Mouse (Mus musculus) cerebellum, postnatal 36 days (tissue): ENCODE data around the gene Gnaz.
"Not testable (repeated sequence)": the region's sequence is repeated elsewhere in the genome, so short reads cannot be mapped to it uniquely, and the experiment has no call there.

ENCODE experiments used
- DNase-seq, 2 experiments: peaks; one replicate each; pipeline ENCODE4 v3.0.0; 2021 to 2022; ENCODE audit warnings: mixed read lengths in 2 of 2

The Gnaz gene

DNA sequence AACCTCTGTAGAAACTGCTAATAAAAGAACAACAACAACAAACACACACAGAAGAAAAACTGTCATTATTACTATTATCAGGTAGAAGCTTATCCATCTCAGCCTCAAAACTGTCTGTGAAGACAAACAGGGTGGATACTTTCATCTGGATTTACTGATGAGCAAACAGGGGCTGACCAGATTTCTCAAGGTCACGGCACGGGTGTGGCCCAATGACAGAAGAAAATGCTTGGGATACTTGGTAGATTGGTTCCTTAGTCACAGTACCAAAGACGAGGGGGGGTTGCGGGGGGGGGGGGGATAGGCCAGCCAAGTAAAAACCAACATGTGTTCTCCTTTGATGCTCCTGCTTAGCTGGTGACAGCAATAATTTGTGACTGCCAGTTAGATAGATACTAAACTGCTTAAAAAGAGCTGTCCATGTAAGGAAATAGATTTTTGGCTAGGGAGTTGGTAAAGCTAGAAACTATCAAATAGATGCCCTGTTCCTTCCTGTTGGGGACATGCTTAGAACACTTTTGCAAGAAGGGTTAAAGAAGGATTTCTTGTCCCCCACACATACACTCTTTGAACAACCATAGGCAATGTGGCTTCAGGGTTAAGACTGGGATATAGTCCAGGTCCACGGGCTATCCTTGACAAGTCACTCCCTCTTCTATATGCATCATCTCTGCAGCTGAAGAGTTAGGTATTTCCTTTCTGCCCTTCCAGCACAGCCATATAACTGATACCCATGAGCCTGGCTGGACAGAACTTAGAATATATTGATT, 64.6 kb downstream of the Gnaz start:
- DNase-seq, result no peak

- DNase-seq, result peak; percentile 62 to 68
Observed at GRCm38 (mm10) chr10:75032395-75032794, 65.4 kb downstream of the Gnaz start, which contains the start of gene Rsph14. Gene Rsph14, minus strand, starts transcription at chr10:75032586.

GRCm38 (mm10) chr10:75036883-75037379, 70.0 kb downstream of the Gnaz start, which contains the start of gene Rab36:
Gene Rab36, plus strand, starts transcription at chr10:75037058.
- DNase-seq, result peak; percentile 73 to 83

- not testable (repeated sequence) for DNase-seq
Observed at GRCm38 (mm10) chr10:75042060-75042459, 75.1 kb downstream of the Gnaz start.

- no peak for DNase-seq
Observed at GRCm38 (mm10) chr10:75044459-75044858, 77.5 kb downstream of the Gnaz start.

GRCm38 (mm10) chr10:75045831-75046230, 78.9 kb downstream of the Gnaz start:
- DNase-seq, result no peak

DNA sequence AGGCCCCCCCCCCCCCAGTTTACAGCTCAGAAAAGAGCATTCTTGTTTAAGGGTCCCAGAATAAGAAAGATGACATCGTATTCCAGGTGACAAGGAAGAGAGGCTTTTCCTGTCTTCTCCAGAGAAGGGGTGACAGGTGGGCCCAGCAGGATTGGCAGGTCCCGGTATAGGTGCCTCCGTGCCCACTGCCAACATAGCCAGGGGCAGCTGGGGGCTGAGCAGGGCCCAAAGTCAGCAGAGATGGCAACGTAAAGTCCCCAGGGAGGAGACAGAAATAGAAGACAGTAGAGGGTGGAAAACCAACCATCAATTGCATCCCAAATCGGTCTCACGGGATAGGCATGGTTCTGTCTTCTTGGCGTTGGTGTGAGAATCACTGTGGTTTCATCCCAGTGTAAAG, 81.7 kb downstream of the Gnaz start:
- no peak for DNase-seq

DNA sequence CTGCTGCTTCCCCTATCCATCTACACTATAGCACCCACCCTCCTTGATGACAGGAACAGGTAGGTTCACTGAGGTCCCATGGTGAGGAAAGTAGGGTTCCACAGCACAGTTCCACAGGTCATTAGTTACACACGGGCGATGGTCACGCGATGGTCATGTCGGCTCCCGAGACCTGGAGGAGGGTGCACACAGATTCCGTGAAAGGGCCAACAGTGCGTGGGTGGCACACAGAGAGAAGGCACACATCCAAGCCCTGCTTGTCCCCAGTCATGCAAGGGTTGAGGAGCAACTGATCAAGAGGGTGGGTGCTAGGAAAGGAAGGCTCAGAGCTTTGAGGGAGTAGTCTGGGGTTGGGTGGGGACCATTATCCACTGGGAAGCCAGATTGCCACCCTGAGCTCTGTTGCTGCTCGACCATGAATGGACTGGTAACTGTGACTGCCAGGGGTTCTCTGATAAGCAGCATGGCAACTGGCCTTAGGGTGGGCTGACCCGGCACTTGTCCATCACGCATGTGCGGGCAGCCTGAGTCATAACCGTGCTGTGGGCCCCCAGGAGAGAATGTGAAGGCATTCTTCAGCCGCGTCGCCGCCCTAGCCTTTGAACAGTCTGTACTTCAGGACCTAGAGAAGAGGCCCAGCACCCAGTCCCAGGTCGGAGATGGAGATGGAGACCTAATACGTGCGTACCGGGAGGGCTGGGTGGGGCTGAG, 84.5 kb downstream of the Gnaz start:
- DNase-seq, result peak in 1 of 2 experiments; percentile 22

DNA sequence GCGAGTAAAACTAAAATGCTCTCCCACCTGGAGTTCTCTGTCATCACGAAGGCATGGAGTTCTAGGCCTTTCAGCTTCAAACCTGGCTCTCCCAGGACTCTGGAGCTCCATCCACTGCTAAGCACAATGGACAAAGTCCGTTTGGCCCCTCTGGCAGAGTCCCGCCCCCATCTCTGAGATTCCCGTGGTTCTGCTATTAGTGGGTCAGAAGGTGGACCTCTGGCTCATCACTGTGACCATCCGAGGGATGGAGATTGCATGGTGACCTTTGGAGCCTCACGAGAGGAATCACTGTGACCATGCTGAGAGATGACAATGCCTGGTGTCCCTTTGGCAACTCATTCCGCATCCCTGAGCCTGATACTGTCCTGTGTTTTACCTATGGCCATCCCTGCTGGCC, 85.9 kb downstream of the Gnaz start:
- no peak for DNase-seq

DNA sequence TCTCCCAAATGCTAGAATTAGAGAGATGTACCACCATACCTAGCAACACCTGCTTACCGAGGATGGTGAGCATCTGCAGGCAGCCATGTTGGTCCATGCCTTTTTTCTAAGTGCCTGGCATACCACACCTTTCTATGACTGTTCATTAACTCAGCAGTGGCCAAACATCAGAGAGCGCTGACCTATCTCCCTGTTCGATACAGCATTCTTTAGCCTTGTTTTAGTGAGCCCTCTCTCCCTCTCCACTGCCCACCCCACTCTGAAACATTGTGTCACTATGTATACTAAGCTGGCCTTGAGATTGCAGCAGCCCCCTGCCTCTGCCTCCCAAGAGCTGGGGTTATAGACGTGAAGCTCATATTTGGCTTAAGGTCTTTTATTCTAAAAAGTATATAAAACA, 86.7 kb downstream of the Gnaz start:
- no peak for DNase-seq

DNA sequence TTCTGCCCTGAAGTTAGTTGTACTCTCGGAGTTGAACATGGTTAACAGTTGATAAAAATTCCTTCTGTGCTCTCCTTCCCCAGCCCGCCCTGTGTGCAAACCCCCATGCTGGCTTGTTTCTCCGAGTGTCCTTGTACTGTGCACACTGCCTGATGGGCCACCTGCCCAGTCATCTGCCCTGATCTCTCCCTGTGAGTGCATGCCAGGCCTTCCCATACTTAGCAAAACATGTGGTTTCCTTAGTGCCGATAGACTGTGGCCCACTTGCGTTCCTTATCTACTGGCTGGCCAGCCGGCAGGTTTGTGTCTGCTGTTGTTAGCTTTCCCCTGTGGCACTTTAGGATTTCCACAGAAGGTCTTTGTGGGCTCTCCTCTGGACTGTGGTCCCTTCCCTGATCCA, 87.1 kb downstream of the Gnaz start:
- no peak for DNase-seq

GRCm38 (mm10) chr10:75055672-75056071, 88.7 kb downstream of the Gnaz start:
- no peak for DNase-seq

GRCm38 (mm10) chr10:75056255-75056654, 89.3 kb downstream of the Gnaz start:
- no peak for DNase-seq

DNA sequence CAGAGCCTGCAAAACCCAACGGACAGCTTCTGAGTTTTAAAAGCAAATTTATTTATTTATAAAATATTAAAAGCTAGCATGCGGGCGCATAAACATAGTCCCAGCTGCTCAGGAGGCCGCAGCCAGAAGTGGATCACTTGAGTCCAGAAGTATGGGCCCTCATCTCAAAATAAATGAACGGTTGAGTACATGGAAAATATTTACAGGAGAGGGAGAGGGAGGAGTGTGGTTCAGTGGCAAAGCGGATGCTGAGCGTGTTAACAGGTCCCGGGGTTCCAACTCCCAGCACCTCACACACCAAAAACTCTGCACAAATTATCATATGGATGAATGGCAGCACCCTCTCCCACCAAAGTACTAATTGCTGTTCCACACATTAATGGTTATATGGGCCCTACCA, 91.4 kb downstream of the Gnaz start:
- no peak for DNase-seq

DNA sequence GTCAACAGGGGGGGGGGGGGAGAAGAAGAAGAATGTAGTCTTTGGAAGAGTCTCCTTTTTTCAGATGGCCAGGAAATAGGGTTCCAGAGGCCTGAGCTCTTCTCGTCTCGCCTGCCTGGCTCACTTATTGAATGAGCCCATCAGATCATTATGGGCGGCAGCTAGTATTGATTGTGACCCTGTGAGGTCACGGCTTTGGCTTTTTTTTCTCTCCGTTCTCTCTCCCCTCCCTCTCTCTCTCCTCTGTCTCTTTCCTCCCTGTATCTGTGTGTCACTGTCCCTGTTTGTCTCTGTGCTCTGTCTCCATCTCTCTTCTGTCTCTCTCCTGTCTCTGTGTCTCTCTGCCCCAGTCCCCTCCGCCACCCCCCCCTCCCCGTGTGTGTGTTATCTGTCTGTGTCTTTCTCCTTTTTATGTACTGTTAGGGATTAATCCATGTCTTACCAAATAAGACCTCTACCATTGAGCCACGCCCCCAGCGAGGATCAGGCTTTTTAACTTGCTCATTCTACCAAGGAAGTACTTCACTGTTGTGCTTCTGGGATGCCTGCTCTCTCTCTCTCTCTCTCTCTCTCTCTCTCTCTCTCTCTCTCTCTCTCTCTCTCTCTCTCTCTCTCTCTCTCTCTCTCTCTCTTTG, 91.9 kb downstream of the Gnaz start:
- no peak for DNase-seq

GRCm38 (mm10) chr10:75059396-75059795, 92.4 kb downstream of the Gnaz start:
- peak; percentile 75 to 76 for DNase-seq

GRCm38 (mm10) chr10:75060217-75060842, 93.4 kb downstream of the Gnaz start, which contains the start of gene Bcr:
Gene Bcr, plus strand, starts transcription at chr10:75060592.
- peak; percentile 78 to 86 for DNase-seq

GRCm38 (mm10) chr10:75060843-75061235, 93.9 kb downstream of the Gnaz start:
- peak; percentile 37 to 42 for DNase-seq

- peak; percentile 28 to 31 for DNase-seq
Observed at GRCm38 (mm10) chr10:75061341-75062188, 94.6 kb downstream of the Gnaz start.

GRCm38 (mm10) chr10:75062189-75062561, 95.2 kb downstream of the Gnaz start:
- no peak for DNase-seq

DNA sequence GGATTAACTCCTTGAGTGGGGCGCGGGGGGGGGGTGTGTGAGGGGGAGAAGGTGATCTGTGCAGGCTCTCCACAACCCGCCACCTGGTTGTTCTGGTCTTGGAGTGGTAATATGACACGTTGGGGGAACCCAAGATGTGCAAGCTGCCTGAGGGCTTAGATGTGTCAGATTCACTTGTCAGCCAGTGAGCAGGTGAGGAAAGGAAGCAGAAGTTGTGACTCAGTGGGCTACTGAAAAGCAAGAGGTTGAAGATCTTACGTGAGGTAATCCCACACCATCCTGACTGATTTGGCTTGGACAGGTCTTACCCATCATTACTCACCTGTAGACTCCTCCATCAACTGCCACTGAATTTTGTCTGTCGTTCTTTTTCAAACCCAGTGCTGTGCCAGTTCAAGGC, 95.6 kb downstream of the Gnaz start:
- no peak for DNase-seq
